Mouse (Mus musculus) erythroblast, embryonic 14.5 days (primary cell): ENCODE results near the gene Prph2. TPM values are rescaled to one million over a fixed set of nuclear protein-coding genes. Genes with fewer than 3 reads are reported as not detected.
A peak's percentile ranks its signal among the peaks of the same experiment; 100 is the strongest.

ENCODE experiments used
- H3K27me3 ChIP-seq: 2 replicates; pipeline ENCODE4 v1.6.1; 2012; ENCODE audit warnings: inconsistent platforms; ENCODE audit not compliant: control insufficient read depth
- H3K36me3 ChIP-seq: 2 replicates; pipeline ENCODE4 v1.6.1; 2012; ENCODE audit warnings: mild to moderate bottlenecking, inconsistent platforms; ENCODE audit not compliant: control insufficient read depth
- H3K4me1 ChIP-seq: 2 replicates; pipeline ENCODE4 v1.6.1; 2012; ENCODE audit warnings: inconsistent platforms; ENCODE audit not compliant: control insufficient read depth
- H3K4me3 ChIP-seq: replicated peaks from 2 replicates; pipeline ENCODE3; 2012; ENCODE audit warnings: moderate library complexity, mild to moderate bottlenecking, inconsistent platforms
- H3K9me3 ChIP-seq: 2 replicates; pipeline ENCODE4 v1.6.1; 2012; ENCODE audit warnings: low read length, inconsistent platforms, mixed read lengths; ENCODE audit not compliant: control insufficient read depth
- GATA1 ChIP-seq: IDR thresholded peaks from 2 replicates; pipeline ENCODE4 v1.6.1; 2012; ENCODE audit warnings: low read length, inconsistent platforms, mixed read lengths
- TAL1 ChIP-seq: IDR thresholded peaks from 3 replicates; pipeline ENCODE4 v1.6.1; 2012; ENCODE audit warnings: low read length, inconsistent platforms, mixed read lengths
- polyA plus RNA-seq: library from polyadenylated mRNA; stranded (reverse); fragments of >175 nt; gene quantifications from 2 replicates; pipeline ENCODE4 v1.2.3, GENCODE M21; 2012

Gene Prph2
- polyA plus RNA-seq, 1 experiment, result not detected

DNA sequence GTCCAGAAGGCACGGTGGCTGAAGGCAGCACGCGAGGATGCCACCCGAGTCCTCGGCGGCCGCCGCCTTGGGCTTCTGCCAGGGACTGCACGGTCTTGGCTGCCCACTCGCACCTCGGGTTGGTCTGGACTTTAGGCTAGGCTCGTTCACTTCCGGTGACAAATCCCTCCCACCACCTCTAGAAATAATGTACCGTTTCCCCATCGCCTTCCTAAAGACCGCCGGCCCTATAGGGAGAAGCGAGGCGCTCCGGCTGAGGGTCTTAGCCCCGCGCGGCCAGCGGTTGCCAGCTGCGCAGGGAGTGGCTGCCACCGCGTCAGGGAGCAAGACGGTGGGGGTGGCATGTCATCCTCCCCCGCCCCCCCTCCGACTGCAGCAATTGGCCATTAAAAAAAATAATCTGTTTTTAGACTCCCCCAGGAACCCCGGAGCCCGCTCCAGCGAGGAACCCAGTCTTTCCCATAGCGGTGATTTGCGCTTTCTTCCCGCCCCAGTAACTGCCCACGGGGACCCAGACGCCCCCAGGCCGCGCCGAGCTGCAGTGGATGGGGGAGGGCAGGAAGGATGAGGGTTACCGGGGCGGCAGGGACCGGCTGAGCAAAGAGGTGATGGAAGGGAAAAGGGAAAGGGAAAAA is 20.7 kb upstream of the Prph2 start:
- Histone ChIP-seq H3K4me1 (peaks cover 76% of the 10 kb centered on the region), H3K9me3 (no peaks in the 10 kb centered on the region), H3K27me3 (no peaks in the 10 kb centered on the region), H3K36me3 (peaks cover 15% of the 10 kb centered on the region), H3K4me3 (peak overlapping the region; percentile 73)
- no peak for TF ChIP-seq TAL1
- TF ChIP-seq GATA1, result no peak

DNA sequence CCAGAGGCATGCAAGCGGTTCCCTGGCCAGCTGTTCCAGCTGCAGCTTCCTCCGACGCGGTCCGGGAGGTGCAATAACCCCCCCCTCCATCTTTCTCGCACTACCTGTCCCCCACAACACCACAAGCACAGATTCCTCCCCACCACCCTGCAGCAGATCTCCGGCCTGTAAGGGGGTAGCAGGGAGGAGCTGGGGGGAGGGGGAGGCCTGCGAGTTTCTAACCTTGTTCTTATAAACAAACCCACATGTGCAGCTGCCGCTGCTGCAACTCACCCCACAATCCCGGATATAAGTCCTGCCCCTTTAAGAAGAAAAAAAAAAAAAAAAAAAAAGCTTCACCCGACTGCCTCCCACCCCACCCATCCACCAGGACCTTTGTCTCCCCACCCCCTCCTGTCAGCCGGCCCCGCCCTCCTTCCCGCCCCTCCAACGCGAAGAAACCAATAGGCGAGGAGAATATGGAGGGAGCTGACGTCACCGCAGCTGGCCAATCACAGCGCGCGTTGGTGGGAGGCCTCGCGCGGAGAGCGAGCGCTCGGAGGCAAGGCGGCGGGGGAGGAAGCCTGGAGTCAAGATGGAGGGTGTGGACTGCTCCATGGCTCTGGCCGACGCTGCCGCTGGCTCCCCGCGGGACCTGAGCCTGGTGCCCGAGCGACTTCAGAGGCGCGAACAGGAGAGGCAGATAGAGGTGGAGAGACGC is 20.0 kb upstream of the Prph2 start, which contains the start of gene Tbcc:
TSS of gene Tbcc (plus strand) at position 569 of the 700 bp plus-strand sequence.
- TF ChIP-seq GATA1, result no peak
- TF ChIP-seq TAL1, result no peak
- Histone ChIP-seq H3K9me3 (no peaks in the 10 kb centered on the region), H3K4me1 (peaks cover 69% of the 10 kb centered on the region), H3K27me3 (no peaks in the 10 kb centered on the region), H3K4me3 (peak within 1 kb of the TSS; percentile 73), H3K36me3 (peaks cover 15% of the 10 kb centered on the region)

DNA sequence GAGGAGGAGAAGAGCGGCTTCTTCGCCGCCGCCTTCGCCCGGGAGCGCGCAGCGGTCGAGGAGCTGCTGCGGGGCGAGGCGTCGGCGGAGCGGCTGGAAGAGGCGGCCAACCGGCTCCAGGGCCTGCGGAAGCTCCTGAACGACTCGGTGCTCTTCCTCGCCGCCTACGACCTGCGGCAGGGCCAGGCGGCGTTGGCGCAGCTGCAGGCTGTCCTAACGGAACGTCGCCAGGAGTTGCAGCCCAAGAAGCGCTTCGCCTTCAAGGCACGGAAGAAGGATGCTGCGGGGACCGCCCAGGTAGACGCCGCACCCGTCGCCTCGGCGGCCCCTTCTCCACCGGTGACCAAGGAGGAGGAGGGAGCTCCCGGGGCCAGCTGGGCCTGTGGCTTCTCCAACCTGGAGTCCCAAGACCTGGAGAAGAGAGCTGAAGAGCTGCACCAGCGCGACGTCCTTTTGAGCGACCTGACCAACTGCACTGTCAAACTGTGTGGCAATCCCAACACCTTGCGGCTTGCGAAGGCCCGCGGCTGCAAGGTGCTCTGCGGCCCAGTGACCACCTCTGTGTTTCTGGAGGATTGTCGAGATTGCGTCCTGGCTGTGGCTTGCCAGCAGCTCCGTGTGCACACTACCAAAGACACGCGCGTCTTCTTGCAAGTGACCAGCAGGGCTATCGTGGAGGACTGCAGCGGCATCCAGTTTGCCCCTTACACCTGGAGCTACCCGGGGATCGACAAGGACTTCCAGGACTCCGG is 19.2 kb upstream of the Prph2 start:
- Histone ChIP-seq H3K36me3 (peaks cover 15% of the 10 kb centered on the region), H3K27me3 (no peaks in the 10 kb centered on the region), H3K4me1 (peaks cover 62% of the 10 kb centered on the region), H3K9me3 (no peaks in the 10 kb centered on the region), H3K4me3 (peak overlapping the region; percentile 73)
- TF ChIP-seq TAL1 (no peak), GATA1 (no peak)

DNA sequence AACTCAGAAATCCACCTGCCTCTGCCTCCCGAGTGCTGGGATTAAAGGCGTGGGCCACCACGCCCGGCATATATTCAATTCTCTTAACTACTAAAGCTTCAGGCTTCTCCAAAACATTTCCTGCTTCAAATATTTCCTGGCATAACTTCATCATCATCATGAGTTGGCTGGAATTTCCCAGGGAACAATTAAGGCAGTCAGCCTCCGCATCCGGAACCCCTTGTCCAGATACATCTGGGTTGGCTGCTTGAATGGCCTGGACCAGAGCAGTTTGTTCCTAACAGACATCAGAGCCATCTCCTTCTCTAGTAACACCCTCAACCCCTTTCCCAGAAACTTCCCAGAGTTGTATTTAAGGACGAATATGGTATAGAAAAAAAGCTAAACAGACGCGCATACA is 14.8 kb upstream of the Prph2 start:
- Histone ChIP-seq H3K27me3 (no peaks in the 10 kb centered on the region), H3K4me3 (no peak overlapping the region), H3K9me3 (no peaks in the 10 kb centered on the region; the same call in 1 of the 2 replicates), H3K36me3 (peaks cover 15% of the 10 kb centered on the region), H3K4me1 (peaks cover 28% of the 10 kb centered on the region)
- no peak for TF ChIP-seq GATA1
- no peak for TF ChIP-seq TAL1

DNA sequence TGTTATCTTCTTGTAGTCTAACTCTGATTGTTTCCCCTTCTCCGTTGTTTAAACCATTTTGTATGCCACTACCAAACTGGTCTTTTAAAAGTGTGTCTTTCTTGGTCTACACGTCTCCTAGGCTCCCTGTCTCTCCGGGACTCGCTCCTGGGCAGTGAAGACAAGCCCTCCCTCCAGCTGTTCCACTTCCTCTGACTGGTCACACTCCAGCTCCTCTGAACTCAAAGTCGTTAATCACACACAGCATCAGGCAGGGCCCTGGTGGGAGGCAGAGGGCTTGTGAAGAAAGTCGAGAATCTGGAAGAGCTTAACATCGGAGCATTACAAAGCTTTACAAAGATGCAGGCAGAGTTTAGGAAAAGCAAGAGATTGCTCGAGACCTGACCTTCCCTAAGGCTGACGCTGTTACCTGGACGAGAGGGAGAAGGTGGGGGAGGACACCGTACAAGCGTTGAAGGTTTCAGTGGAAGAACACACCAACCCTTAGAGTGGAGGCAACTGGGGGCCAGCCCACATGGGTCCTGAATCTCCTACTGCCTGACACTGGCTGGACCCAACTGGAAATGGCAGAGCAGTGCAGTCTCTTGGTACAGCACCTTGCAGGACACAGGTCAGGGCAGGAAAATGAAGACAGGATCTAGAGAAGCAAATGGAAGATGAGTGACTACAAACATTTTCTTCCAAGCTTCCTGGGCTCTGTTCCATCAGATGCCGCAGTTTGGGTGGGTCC is 12.9 kb upstream of the Prph2 start:
- H3K4me1 ChIP-seq, result peaks cover 12% of the 10 kb centered on the region
- H3K4me3 ChIP-seq, result no peak overlapping the region
- peaks cover 11% of the 10 kb centered on the region for H3K36me3 ChIP-seq
- TF ChIP-seq GATA1, result no peak
- no peak for TF ChIP-seq TAL1
- H3K9me3 ChIP-seq, result no peaks in the 10 kb centered on the region; the same call in 1 of the 2 replicates
- no peaks in the 10 kb centered on the region for H3K27me3 ChIP-seq

DNA sequence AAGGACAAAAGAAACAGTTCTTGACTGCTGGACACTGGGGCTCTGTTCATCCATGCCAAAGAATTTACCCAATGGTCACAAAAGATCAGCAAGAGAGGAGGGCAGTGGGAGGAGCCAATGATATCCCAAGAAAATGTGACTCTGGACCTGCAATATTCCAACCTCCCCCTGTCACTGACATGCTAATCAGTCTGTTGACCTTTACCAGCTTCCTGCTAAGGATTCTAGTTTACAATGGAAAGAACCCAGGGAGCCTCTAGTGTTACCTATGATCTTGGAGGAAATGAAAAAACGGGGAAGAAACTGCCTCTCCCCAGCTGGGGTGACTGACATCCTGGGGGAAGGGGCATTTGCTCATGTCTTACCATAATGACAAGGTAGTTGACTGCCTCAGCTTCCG is 9.3 kb upstream of the Prph2 start:
- H3K4me1 ChIP-seq, result peaks cover 4% of the 10 kb centered on the region
- no peak overlapping the region for H3K4me3 ChIP-seq
- H3K27me3 ChIP-seq, result no peaks in the 10 kb centered on the region
- no peaks in the 10 kb centered on the region; the same call in 1 of the 2 replicates for H3K9me3 ChIP-seq
- no peak for TF ChIP-seq GATA1
- TF ChIP-seq TAL1, result no peak
- H3K36me3 ChIP-seq, result no peaks in the 10 kb centered on the region

DNA sequence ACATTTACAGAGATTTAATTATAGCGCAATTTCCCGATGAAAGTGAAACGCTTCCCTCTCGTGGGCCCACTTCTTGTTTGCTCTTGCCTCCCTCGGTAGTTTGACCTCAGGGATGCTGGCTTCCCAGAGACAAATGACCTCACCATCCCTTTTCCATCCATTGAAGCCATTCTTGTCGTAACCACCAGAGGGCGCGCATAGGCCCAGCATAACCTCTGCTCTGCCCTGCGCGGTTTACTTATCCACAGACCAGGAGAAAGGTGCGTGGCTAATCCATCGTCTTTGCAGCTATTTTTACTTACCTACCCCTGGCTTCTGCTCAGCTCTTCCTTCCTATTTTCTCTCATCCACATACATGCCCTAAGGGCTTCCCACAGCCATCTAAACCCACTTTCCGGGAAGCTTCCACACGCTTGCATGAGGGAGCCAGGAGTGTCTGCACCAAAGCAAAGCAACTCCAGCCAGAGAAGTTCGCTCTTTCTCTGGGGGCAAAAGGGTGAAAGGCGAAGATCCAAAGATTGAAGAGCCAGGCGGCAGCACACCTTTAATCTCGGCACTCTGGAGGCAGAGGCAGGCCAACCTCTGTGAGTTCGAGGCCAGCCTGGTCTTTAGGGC is 6.3 kb upstream of the Prph2 start:
- H3K36me3 ChIP-seq, result no peaks in the 10 kb centered on the region
- peaks cover 4% of the 10 kb centered on the region for H3K4me1 ChIP-seq
- no peaks in the 10 kb centered on the region for H3K9me3 ChIP-seq
- no peaks in the 10 kb centered on the region for H3K27me3 ChIP-seq
- TF ChIP-seq TAL1, result no peak
- TF ChIP-seq GATA1, result no peak
- H3K4me3 ChIP-seq, result no peak overlapping the region

DNA sequence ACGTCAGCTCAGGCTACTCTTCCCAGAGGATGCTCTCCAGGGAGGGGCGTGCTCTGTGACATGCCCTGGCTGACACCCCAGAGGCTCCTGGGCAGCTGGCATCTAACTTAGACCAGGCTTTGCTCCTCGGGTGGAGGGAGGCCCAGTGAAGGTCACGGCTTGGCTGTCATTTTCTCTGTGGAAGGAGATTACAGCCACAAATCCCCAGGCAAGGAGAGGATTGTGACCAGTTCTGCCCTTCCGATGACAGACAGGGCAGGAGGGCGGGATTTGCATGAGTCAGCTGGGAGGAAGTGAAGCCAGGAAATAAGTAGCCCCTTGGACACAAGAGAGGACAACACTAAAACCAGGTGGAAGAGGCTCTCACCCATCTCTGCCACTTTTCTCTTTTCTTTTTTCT is 2.1 kb downstream of the Prph2 start:
- H3K36me3 ChIP-seq, result no peaks in the 10 kb centered on the region
- no peaks in the 10 kb centered on the region for H3K4me1 ChIP-seq
- no peaks in the 10 kb centered on the region for H3K9me3 ChIP-seq
- peaks cover 3% of the 10 kb centered on the region; the same call in 1 of the 2 replicates for H3K27me3 ChIP-seq
- no peak overlapping the region for H3K4me3 ChIP-seq
- no peak for TF ChIP-seq GATA1
- TF ChIP-seq TAL1, result no peak
